Mouse (Mus musculus) ovary, postnatal 36 days (tissue): Measurements from ENCODE around the gene Avpr1b.
"Not testable (repeated sequence)": the region's sequence is repeated elsewhere in the genome, so short reads cannot be mapped to it uniquely, and the experiment has no call there.

ENCODE experiments used
- DNase-seq: peaks from one replicate; pipeline ENCODE4 v3.0.0; 2022; ENCODE audit warnings: low spot score, mixed read lengths

The Avpr1b gene

DNA sequence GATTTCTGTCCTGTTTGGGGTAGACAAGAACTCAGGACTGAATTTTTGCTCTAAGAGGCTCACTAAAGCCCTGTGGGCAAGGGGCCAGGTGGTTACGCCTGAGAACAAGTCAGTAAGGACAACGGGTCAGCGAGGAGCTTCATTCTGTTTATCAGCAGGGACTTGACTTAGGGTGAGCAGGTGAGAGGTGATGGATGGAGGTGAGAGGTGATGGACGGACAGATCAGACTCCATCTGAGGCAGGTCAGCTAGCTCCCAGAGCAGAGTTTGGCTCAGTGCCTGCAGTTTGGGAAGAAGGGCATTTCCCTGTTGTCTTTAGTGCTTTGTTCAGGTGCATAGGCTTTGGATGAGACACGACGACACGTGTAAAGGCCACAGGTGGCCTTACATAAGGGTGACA, 20.3 kb downstream of the Avpr1b start:
- no peak for DNase-seq

DNA sequence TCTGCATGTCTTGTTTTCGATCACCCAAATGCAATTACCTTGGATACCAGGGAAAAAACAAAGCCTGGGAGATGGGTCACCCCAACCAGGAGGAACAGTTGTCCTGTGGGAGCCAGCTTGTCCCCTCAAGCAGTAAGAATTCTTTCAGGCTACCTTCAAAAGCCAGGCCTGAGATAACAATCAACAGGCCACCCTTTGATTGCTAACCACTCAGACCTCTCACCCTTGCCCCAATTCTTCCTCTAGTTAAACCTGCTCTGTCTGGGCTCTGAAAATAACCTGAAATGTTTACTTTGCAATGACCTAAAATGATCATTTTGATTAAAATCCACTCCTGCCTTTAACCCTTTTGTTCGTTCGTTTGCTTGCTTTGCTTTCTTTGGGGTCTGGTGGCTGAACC, 24.6 kb downstream of the Avpr1b start:
- no peak for DNase-seq

DNA sequence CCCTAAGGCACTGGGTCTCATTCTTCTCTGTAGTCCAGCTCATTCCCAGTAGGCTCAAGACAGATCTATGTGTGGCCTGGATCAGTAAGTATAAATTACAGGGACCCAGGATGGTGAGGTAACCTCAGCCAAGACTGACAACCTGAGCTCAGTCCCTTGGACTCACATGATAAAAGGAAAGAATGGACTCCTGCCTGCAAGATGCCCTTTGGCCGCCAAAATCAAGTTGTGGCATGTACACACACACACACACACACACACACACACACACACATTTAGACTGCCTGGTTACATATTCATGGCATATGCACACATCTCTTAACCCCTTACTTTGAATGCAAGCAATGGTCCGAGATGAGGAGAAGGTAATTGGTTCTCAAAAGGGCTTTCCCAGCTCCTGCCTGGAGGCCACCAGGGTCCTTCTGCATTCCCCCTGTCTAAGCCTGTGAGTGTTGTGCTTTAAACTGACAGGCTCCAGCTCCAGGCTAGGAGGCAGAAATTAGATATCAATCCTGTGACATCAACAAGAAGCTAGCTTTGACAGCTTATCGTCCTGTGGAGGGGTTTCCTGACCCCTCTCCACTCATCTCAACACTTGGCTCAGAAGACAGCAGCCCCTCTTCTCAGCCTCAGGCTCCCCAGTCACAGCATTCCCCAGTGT, 25.3 kb downstream of the Avpr1b start:
- DNase-seq: no peak

DNA sequence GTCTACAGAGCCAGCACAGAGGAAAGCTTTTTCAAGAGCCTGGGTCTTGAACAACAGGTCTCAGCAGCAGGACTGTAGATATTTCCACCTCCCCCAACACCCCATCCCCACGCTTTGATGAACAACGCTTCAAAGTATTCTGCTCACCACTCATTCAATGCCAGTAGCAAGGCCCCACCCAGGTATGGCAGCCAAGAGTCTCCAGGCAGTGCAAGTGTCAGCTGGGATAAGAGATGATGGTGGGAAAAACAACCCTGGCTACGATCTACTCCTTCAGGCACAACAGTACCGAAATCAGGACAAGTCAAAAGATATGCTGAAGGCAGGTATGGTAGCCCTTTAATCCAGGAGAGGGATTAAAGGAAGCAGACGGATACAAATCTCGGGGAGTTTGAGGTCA, 27.2 kb downstream of the Avpr1b start:
- DNase-seq: no peak

DNA sequence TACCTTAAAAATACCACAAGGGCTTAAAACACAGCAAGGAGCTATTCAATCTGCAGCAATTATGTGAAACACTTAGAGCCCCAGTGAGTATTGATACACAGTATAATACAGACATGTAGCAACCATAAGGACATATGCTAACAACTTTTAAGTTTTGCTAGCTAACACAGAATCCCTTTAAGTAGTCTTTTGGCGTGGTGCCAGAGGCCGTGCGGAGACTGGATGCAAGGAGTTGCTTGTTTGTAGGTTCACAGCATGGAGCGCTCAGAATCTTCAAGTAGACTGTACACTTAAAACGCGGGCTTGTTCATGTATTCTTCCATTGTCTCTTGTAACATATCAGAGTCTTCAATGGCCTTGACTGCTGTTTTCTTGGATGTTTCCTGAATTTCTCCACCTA, 33.2 kb downstream of the Avpr1b start:
- DNase-seq: not testable (repeated sequence)

DNA sequence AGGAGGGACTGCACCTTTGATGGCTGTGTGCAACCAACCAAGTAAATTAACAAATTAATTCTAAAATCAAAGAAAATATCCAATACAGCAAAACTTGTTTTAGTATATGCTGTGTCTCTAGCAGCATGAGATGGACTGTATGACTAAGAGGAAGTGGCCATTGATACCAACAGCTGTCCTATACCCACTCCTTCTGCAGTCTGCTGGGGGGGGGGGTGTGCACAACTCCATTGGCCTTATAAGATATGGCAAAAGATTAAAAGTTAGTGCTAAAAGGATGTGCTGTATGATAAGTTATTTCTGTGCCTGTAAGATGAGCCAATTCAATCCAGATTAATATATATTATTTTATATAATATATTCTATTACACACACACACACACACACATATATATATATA, 35.5 kb downstream of the Avpr1b start:
- no peak for DNase-seq

DNA sequence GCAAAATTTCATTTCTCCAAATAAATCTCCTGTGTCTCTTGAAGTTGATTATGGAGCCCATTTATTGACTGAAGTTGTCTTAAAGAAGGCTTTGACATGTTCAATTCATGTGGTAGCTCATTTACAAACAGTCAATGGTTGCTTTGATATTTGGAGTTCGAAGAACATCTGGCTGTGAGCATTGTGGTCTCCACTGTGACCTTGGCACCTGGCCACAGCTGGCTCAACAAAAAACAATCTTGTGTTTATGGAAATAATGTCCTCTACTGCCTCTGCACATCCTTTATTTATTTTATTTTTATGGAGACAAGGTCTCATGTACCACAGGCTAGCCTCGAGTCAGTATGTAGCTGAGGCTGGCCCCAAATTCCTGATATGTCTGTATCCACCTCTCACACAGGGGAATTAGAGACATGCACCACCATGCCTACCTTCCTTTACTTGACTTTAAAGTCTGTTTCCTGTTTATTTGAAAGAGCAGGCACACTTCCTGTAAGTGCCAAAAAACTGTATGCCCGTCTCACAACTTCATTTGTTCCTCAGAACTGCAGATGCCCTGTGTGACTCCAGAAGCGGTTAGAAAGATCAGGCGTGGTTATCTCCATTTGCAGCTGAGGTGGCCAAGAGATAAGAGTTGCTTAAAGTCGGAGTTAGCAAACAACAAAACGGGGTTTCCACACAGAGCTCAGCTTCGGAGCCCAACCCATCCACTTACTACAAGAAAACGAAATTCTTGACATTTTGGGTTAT, 38.9 kb downstream of the Avpr1b start, which contains the start of gene Ctse:
Ctse (plus strand) TSS at position 516 of the 750 bp plus-strand sequence.
- no peak for DNase-seq

DNA sequence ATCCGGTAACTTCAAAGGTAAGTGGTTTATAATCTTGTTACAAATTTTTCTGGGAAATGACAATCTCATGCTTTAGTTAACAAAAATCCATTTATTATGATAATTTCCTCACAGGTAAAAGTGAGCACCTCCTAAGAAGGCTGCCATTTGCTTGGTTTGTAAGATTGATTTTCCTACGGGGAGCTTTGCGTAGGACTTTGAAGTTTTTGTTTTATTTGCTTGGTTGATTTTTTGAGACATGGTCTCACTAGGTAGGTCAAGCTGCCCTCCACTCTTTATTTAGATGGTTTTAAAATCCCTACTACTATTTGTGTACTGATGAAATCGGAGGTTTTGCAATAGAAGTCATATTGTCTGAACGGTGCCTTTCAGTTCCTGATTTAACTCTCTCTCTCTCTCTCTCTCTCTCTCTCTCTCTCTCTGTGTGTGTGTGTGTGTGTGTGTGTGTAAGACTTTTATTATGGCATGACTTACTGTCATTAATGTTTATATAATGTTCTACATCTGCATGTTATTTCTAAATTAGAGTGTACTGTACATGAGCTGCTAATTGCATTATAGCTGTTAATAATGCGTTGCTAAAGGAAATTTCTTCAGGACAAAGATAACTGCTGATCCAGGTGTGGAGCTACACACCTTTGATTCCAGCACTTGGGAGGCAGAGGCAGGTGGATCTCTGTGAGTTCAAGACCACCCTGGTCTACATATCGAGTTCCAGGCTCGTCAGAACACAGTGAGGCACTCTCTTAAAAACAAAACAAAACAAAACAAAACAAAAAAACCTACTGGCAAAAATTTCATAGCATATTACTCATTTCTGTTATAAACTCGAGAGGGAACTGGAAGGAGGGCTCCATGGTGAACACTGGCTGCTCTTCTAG, 39.7 kb downstream of the Avpr1b start:
- DNase-seq: no peak

DNA sequence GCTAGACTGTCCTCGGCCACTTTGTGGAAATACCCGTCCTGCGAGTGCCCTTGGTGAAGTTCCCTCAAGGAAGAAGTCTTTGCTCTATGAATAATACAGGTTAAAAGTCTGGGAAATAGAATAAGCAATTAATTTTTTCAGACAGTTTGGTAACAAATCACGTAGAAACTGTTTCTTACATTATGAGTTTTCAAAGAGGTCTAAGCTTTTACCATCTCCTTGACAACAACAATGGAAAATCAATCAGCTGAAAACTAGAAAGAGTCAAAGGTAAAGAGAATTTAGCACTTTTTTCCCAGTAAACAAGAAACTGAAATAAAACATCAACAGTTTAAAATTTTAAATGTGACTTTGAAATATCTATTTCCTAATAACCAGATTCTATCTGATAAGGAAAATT, 41.0 kb downstream of the Avpr1b start:
- no peak for DNase-seq

DNA sequence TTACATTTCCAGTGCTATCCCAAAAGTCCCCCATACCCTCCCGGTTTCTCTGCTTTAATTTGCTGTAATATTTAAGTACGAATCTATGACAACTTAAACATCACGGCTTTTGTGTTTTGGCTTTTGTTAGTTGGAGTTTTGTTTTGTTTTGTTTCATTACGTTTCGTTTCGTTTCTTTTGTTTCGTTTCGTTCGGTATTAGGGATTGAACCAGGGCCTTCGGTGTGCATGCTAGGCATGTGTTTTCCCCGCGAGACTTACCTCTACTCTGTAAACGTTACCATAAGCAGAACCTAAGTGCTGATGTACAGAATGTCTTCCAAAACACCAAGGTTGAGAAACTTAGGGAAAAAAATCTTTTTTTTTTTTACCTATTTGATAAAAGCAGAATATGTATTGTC, 42.5 kb downstream of the Avpr1b start:
- DNase-seq: no peak

DNA sequence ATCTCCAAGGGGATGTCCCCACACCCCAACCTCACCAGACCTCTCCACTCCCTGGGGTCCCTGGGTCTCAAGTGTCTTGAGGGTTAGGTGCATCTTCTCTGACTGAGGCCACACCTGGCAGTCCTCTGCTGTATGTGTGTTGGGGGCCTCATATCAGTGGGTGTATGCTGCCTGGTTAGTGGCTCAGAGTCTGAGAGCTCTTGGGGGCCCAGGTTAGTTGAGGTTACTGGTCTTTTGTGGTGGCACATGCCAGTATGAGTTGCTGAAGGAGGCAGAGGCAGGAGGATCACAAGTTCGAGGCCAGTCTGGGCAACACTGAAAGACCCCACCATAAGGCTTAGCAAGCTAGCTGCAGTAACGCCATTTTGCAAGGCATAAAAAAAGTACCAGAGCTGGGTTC, 43.2 kb downstream of the Avpr1b start:
- DNase-seq: no peak

DNA sequence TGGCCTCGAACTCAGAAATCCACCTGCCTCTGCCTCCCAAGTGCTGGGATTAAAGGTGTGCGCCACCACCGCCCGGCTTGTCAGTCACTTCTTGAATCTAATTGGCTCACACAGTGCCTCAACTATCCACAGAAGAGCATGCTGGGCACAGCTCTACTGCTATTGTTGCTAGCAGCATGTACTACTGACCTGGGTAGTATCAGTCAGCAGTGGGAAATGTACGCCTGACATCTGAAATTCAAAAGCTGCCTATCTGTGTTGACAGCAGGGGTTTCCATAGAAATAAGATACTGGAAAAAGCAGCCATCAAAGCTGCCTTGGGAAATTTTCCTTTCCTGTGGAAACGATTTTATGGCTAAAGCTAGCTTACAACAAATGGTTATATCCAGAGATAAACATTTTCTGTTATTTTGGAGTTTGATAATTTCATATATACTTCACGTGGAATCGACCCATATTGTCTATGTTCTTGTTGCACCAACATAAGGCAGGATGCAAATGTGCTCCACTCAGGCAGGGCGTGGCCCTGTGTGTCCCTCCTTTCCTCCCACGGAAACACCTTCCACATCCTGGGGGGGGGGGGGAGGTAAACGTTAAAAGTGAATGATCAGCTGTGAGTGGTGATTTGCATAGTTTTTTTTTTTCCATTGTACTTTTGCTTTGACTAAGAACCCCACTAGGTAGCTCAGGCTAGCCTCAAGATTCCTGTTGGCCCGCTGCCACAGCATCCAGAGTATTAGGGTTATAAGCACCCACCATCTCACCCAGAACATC, 53.8 kb downstream of the Avpr1b start:
- no peak for DNase-seq

DNA sequence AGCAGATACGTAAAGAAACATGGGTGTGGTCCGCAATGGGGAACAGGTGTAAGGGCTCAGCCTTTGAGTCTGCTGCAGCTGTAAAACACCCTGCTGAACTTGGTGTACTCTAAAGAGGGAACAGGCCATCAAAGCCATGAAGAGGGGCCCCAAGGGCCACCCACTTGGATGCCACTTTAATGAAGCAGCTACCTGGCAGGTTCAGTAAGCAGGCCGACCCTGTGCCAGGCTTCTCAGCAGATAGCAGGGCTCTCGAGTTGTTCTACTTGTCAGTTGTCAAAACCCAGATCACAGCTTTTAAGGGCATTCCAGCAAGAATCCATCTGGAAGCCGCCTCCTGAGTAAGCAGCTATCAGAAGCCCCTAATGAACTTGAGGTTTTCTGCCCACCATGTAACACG, 56.6 kb downstream of the Avpr1b start:
- no peak for DNase-seq

DNA sequence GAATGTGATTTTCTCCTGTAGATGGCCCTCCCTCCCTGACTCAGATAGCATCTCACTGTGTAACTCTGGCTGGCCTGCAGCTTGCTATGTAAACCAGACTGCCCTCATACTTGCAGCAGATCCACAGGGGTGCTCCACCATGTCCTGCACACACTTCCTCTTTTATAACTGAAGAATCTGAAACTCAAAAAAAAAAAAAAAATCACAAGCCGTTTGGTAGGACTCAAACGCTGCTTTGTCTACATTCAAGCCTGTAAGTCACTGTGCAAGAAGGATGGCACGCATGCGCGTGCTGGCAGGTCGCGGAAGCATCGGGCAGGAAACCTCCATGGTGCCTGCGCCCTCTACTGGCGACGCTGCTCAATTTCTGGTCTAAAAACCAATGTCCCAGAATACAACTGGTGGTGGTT, 58.9 kb downstream of the Avpr1b start:
- peak; percentile 88 for DNase-seq

DNA sequence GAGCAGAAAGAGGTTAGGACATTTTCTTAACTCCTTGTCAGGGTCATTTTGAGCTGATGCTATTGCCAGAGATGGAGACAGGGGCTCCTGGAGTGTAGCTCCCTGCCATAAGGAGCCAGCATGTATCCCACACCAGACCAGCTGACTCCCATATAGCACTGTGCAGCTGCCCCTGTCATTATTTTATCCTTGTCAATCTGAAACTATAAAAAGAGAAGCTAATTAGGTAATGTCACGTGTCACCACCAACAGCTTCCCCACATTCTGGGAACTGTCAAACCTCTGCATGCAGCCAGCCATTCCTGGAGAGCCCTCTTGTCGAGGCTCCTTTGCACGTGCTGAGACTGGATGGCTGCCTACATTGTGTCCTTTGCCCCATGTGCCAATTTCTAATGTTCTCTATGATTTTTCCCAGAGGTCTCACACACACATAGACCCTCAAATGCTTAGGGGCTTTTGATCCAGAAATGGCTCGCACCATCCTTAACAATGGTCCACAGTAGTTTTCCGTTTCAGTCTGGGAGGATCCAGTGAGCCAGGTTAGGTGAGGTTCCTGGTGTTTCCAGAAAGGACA, 60.6 kb downstream of the Avpr1b start:
- DNase-seq: no peak

DNA sequence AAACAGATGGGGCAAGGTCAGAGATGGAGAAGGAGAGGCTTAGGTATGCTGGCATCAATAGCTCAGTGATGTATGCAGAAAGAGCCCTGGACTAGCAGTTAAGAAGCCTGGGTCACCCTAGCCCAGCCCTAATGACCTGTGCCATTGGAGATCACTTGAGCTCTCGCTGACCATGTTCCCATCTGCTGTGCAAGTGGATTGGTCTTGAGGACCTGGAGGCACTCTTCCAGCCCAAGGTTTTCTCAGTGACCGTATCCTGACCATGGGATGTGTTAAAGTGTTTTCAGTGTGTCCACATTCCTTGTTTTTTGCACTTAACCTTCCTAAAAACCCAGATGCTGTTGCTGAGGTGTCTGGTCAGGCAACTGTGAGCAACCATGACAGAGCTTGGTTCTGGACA, 61.2 kb downstream of the Avpr1b start:
- DNase-seq: no peak

DNA sequence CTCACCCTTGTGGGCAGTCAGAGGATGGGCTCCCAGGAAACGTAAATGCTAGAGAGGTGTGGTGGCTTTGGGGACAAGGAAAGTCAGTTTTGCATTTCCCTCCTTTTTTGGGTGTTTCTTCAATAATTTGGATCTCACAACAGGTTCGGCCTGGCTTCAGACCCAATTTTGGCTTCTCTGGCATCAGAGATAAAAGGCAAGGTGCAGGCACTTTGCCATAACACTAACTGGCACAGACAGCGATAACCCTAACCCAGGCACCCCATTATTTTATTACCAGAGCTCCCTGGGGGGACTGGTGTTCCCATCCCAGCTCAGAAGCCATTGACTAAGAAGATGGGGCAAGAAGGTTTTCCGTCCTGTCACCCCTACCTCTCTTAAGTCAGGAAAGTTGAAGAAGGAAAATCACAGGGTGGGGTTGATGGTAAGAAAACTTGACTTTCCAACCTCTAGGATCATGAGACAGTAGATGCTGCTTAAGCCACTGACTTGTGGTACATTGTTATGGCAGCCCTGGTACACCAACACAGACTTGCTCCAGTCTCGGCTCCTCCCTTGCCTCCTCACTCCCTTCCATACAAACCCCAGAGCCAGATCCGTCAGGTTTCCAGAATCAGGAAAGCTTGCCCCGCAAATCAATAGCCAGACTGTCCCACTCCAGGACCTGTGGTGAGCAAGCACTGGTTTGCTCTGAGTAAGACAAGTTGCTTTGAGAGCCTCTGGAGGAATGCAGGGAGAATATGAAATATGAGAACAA, 61.9 kb downstream of the Avpr1b start:
- DNase-seq: no peak
